Mouse (Mus musculus) left cerebral cortex, postnatal 36 days (tissue): Measurements from ENCODE around the gene Vmn1r180. TPM values are rescaled to one million over a fixed set of nuclear protein-coding genes. Genes with fewer than 3 reads are reported as not detected.
"Not testable (repeated sequence)": the region's sequence is repeated elsewhere in the genome, so short reads cannot be mapped to it uniquely, and the experiment has no call there.

Experiments
- DNase-seq, 2 experiments: peaks; one replicate each; pipeline ENCODE4 v3.0.0; 2021 to 2022; ENCODE audit warnings: low spot score in 2 of 2, mixed read lengths in 1 of 2
- intact Hi-C: fragments of 180-260 bp; cut with DNase I; formaldehyde crosslinking; loops from one replicate; pipeline ENCODE4 v1.15.1; 2025
- total RNA-seq, 2 experiments: library from RNA; stranded (reverse); gene quantifications; 2 replicates each; pipeline ENCODE4 v1.2.3; 2021

Gene Vmn1r180
- not detected for total RNA-seq

DNA sequence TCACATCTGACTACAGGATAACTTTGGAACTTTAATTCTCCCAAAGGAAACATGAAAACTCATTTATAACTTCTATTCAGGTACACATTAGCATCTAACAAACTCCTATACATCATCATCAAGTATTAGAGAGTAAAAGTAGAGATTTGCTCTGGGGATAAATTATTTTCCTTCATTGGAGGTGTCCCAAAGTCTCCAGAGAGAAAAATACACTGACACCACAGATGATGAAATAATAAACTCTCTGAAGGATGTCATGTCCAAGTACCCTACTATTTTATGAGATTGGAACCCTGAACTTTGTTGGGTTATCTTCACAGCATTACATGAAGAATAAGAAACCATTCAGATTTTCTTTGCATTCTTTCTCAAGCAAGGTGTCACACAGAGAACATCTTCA, at the start of gene Vmn1r180:
Vmn1r180 (plus strand) TSS at position 301 of the 400 bp plus-strand sequence.
- DNase-seq: no peak
- intact Hi-C loops: no loop called here

GRCm38 (mm10) chr7:23926678-23927077, 23.8 kb upstream of the Vmn1r180 start, which contains the start of gene Vmn1r179:
Vmn1r179 (plus strand) TSS chr7:23926978.
- intact Hi-C loops: no loop called here
- DNase-seq: no peak

DNA sequence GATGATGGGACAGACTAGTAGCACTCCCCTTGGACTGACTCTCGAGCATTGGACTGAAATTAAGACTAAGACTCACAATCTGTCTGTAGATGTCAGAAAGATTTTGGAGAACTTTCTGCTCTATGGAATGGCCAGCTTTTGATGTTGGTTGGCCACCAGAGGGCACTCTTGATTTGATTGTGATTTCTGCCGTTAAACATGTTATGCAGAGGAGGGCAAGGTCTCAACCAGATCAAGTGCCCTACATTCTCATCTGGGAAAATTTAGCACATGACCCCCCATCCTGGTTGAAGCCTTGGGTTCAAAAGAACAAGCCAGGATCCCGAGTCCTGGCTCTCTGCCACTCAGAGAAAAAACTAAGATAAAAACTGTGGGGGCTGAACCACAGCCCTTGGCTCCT, 17.6 kb downstream of the Vmn1r180 start:
- DNase-seq: peak in 1 of 2 experiments; percentile 4
- intact Hi-C loops: loop anchor here (10.0 kb wide), 1 partner anchor 327 kb away; no protein-coding TSS in a partner anchor

- DNase-seq, intact Hi-C loops: not testable (repeated sequence)
Observed at GRCm38 (mm10) chr7:23974315-23974714, 23.9 kb downstream of the Vmn1r180 start, which contains the start of gene Vmn1r181. Vmn1r181 (plus strand) TSS chr7:23974615.

DNA sequence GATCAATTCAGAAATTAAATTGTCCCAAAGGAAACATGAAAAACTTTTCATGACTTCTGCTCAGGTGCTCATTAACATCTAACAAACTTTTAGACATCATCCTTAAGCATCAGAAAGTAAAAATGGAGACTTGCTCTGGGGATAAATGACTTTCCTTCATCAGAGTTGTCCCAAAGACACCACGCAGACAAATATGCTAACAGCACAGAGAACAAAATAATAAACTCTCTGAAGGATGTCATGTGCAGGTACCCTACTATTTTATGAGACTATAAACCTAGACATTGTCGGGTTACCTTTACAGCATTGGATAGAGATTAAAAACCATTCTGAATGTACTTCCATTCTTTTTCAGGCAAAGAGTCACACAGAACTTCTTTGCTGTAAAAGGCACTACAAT, 51.0 kb downstream of the Vmn1r180 start, which contains the start of gene V1rd19:
V1rd19 (plus strand) TSS at position 301 of the 400 bp plus-strand sequence.
- no peak for DNase-seq
- intact Hi-C loops: no loop called here

Other genes starting within 250 kb of the Vmn1r180 start
- gene Vmn1r173, start 249.9 kb upstream of the Vmn1r180 start, total RNA-seq: not detected
- not detected for gene Vmn1r174, start 198.4 kb upstream of the Vmn1r180 start, total RNA-seq
- gene Vmn1r175, start 140.0 kb upstream of the Vmn1r180 start, total RNA-seq: not detected
- gene Vmn1r176, start 113.3 kb upstream of the Vmn1r180 start, total RNA-seq: not detected
- gene Vmn1r177, start 84.2 kb upstream of the Vmn1r180 start, total RNA-seq: not detected
- gene Vmn1r178, start 58.6 kb upstream of the Vmn1r180 start, total RNA-seq: not detected
- gene Vmn1r179, start 23.7 kb upstream of the Vmn1r180 start, total RNA-seq: not detected
- gene Vmn1r181, start 24.0 kb downstream of the Vmn1r180 start, total RNA-seq: not detected
- not detected for gene V1rd19, start 51.1 kb downstream of the Vmn1r180 start, total RNA-seq
- not detected for gene Vmn1r183, start 102.6 kb downstream of the Vmn1r180 start, total RNA-seq
- gene Zfp180, start 131.3 kb downstream of the Vmn1r180 start, total RNA-seq: 10 to 100 TPM; 42.8 to 54.9 TPM
- 10 to 100 TPM in 1 of 2 experiments, 1 to 10 TPM in 1; 8.9 to 13.0 TPM for gene Zfp112, start 161.7 kb downstream of the Vmn1r180 start, total RNA-seq
- 10 to 100 TPM; 20.5 to 23.5 TPM for gene Zfp235, start 183.5 kb downstream of the Vmn1r180 start, total RNA-seq
- 1 to 10 TPM; 3.3 to 4.3 TPM for gene Zfp114, start 224.4 kb downstream of the Vmn1r180 start, total RNA-seq